Mouse (Mus musculus) heart, postnatal 0 days (tissue): ENCODE measurements around the gene Islr.

Source experiments
- CTCF ChIP-seq: IDR thresholded peaks from 2 replicates; pipeline ENCODE4 v1.5.1; 2016; ENCODE audit warnings: antibody characterized with exemption, control low read depth, low read depth
- EP300 ChIP-seq: IDR thresholded peaks from 2 replicates; pipeline ENCODE4 v1.6.1; 2016; ENCODE audit warnings: antibody characterized with exemption, low read depth

DNA sequence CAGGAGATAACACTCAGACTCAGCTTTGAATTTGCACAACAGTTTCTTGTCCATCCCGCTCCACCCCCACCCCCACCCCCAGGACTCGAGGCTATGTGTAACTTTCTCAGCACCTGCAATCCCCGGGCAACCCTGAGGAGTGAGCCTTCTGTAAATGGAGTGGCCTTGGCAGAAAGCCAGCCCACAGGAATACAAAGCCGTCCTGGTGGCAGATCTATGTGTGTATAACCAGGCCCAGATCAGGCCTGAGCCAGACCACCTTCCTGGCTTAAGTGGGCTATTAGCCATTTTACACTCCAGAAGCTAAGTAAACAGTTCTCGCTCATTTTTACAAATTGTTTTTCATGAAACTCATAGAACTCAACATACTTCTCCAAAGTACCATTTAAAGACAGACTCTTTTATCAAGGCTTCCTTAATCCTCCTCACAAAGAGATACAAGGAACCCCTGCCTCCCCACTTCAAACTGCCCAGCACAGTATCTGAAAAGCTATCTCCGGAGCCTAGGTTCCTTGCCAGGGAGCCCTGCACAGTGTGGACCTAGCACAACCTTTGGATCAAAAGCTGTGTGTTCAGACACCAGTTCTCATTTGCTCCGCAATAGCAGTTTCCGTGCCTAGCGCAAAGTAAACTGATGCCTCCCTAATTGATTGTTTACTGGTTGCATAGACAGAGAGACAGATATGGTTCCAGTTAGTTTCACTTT, 37.8 kb upstream of the Islr start:
- TF ChIP-seq EP300 (no peak), CTCF (no peak)
